Mouse (Mus musculus) retina, postnatal 7 days (tissue): ENCODE results near the gene Sh3gl3.

Source experiments
- DNase-seq: peaks from one replicate; pipeline ENCODE4 v3.0.0-alpha.2; 2012; ENCODE audit warnings: low read depth, low spot score

The Sh3gl3 gene

GRCm38 (mm10) chr7:82173540-82173939 lies at the start of gene Sh3gl3:
Gene Sh3gl3, plus strand, starts transcription at chr7:82173840.
- DNase-seq: no peak

- no peak for DNase-seq
These were observed 35.4 kb upstream of the Sh3gl3 start for GRCm38 (mm10) chr7:82138196-82138595.

- DNase-seq: no peak
These were observed 26.5 kb upstream of the Sh3gl3 start for GRCm38 (mm10) chr7:82147151-82147550.

GRCm38 (mm10) chr7:82164681-82165080 lies 9.0 kb upstream of the Sh3gl3 start:
- no peak for DNase-seq

- DNase-seq: peak; percentile 64
These were observed 1.1 kb downstream of the Sh3gl3 start for GRCm38 (mm10) chr7:82174571-82175326.

GRCm38 (mm10) chr7:82175327-82175721 lies 1.7 kb downstream of the Sh3gl3 start:
- DNase-seq: no peak

GRCm38 (mm10) chr7:82176192-82176591 lies 2.6 kb downstream of the Sh3gl3 start:
- no peak for DNase-seq

GRCm38 (mm10) chr7:82177336-82177735 lies 3.7 kb downstream of the Sh3gl3 start:
- DNase-seq: no peak

GRCm38 (mm10) chr7:82180919-82181318 lies 7.3 kb downstream of the Sh3gl3 start:
- no peak for DNase-seq

- DNase-seq: no peak
These were observed 9.1 kb downstream of the Sh3gl3 start for GRCm38 (mm10) chr7:82182781-82183180.

- no peak for DNase-seq
These were observed 18.0 kb downstream of the Sh3gl3 start for GRCm38 (mm10) chr7:82191604-82192003.

GRCm38 (mm10) chr7:82192512-82192911 lies 18.9 kb downstream of the Sh3gl3 start:
- no peak for DNase-seq

GRCm38 (mm10) chr7:82203111-82203510 lies 29.5 kb downstream of the Sh3gl3 start:
- no peak for DNase-seq

- DNase-seq: no peak
These were observed 30.6 kb downstream of the Sh3gl3 start for GRCm38 (mm10) chr7:82204014-82204784.

- DNase-seq: no peak
These were observed 31.3 kb downstream of the Sh3gl3 start for GRCm38 (mm10) chr7:82204975-82205374.

GRCm38 (mm10) chr7:82206787-82207186 lies 33.1 kb downstream of the Sh3gl3 start:
- no peak for DNase-seq

GRCm38 (mm10) chr7:82221380-82221933 lies 47.8 kb downstream of the Sh3gl3 start:
- DNase-seq: no peak

GRCm38 (mm10) chr7:82223906-82224846 lies 50.5 kb downstream of the Sh3gl3 start:
- DNase-seq: no peak

GRCm38 (mm10) chr7:82233201-82233600 lies 59.6 kb downstream of the Sh3gl3 start:
- no peak for DNase-seq

- DNase-seq: no peak
These were observed 60.6 kb downstream of the Sh3gl3 start for GRCm38 (mm10) chr7:82234010-82234897.
